Mouse (Mus musculus): ENCODE results near the gene T2. TPM values are rescaled to one million over a fixed set of nuclear protein-coding genes. Genes with fewer than 3 reads are reported as not detected.

The T2 gene
- polyA plus RNA-seq, 1 experiment from 2014 or later: 2.5 TPM

GRCm38 (mm10) chr17:8423283-8423682 lies 67.5 kb downstream of the T2 start:
- H3K4me3 ChIP-seq (ENCODE audit: control insufficient read depth in 1 of 2, insufficient read depth in 1 of 2, low read depth in 1 of 2, low read length in 2 of 2): no peak overlapping the region
- H3K9me3 ChIP-seq (ENCODE audit: control insufficient read depth, low read length): no peaks in the 10 kb centered on the region
- no peak for ATAC-seq (ENCODE audit: insufficient number of reproducible peaks, insufficient read depth, low FRiP score, low read depth)
- peaks cover 0 to 3% of the 10 kb centered on the region in 2 experiments; a peak in 1 of 4 replicates for H3K4me1 ChIP-seq (ENCODE audit: control insufficient read depth in 2 of 2, insufficient read depth in 2 of 2, low read length in 2 of 2)
- WGBS: 45% methylated on average over 2 of the region's 2 CpGs
- no peak overlapping the region for H3K27ac ChIP-seq (replicated peaks in 1 of 2; ENCODE audit: control insufficient read depth in 1 of 2, insufficient read depth in 1 of 2, low read depth in 2 of 2, low read length in 2 of 2)
- peaks cover 10% of the 10 kb centered on the region for H3K27me3 ChIP-seq (ENCODE audit: control insufficient read depth, insufficient read depth, low read length)
- no peak overlapping the region for H3K9ac ChIP-seq (ENCODE audit: low read length)
- H3K4me2 ChIP-seq (ENCODE audit: low read length): no peak overlapping the region
- no peaks in the 10 kb centered on the region for H3K36me3 ChIP-seq (ENCODE audit: control insufficient read depth, insufficient read depth, low read length)

GRCm38 (mm10) chr17:8429436-8429835 lies 73.6 kb downstream of the T2 start:
- no peak overlapping the region for H3K27ac ChIP-seq (replicated peaks in 1 of 2; ENCODE audit: control insufficient read depth in 1 of 2, insufficient read depth in 1 of 2, low read depth in 2 of 2, low read length in 2 of 2)
- H3K4me1 ChIP-seq (ENCODE audit: control insufficient read depth in 2 of 2, insufficient read depth in 2 of 2, low read length in 2 of 2): peaks cover 8 to 17% of the 10 kb centered on the region in 2 experiments; a peak in 3 of 4 replicates
- H3K27me3 ChIP-seq (ENCODE audit: control insufficient read depth, insufficient read depth, low read length): peaks cover 71% of the 10 kb centered on the region
- H3K9me3 ChIP-seq (ENCODE audit: control insufficient read depth, low read length): no peaks in the 10 kb centered on the region
- H3K9ac ChIP-seq (ENCODE audit: low read length): no peak overlapping the region
- H3K4me2 ChIP-seq (ENCODE audit: low read length): peak overlapping the region; percentile 38
- H3K4me3 ChIP-seq (ENCODE audit: control insufficient read depth in 1 of 2, insufficient read depth in 1 of 2, low read depth in 1 of 2, low read length in 2 of 2): peak overlapping the region in 1 of 2 experiments; percentile 13; a peak in 1 of 4 replicates
- no peaks in the 10 kb centered on the region for H3K36me3 ChIP-seq (ENCODE audit: control insufficient read depth, insufficient read depth, low read length)
- WGBS: 2% methylated on average over 16 of the region's 16 CpGs
- ATAC-seq (ENCODE audit: insufficient number of reproducible peaks, insufficient read depth, low FRiP score, low read depth): no peak

DNA sequence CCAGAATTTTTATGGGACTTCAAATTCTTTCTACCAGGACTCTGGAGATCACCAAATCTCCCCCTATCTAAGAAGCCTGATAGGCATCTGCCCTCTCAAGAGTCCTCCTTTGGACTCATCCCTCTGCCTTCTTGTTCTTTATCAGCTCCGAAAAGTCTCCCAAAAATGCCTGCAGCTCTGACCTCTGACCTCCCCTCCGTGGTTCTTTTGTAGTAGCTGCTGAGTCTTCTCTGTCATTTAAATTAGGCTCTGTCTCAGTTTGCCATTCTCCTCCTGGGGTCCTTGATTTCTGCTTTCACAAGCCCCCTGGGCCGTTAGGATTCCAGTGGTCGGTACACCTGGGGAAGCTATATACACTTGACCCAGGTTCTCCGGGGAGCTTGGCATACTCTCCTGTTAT lies 74.1 kb downstream of the T2 start:
- no peak for ATAC-seq (ENCODE audit: insufficient number of reproducible peaks, insufficient read depth, low FRiP score, low read depth)
- WGBS: 4% methylated on average over 5 of the region's 5 CpGs
- Histone ChIP-seq H3K27me3 (ENCODE audit: control insufficient read depth, insufficient read depth, low read length) (peaks cover 76% of the 10 kb centered on the region), H3K9ac (ENCODE audit: low read length) (no peak overlapping the region), H3K36me3 (ENCODE audit: control insufficient read depth, insufficient read depth, low read length) (no peaks in the 10 kb centered on the region), H3K27ac (replicated peaks in 1 of 2; ENCODE audit: control insufficient read depth in 1 of 2, insufficient read depth in 1 of 2, low read depth in 2 of 2, low read length in 2 of 2) (no peak overlapping the region), H3K9me3 (ENCODE audit: control insufficient read depth, low read length) (no peaks in the 10 kb centered on the region), H3K4me1 (ENCODE audit: control insufficient read depth in 2 of 2, insufficient read depth in 2 of 2, low read length in 2 of 2) (peaks cover 8 to 17% of the 10 kb centered on the region in 2 experiments; a peak in 3 of 4 replicates), H3K4me3 (ENCODE audit: control insufficient read depth in 1 of 2, insufficient read depth in 1 of 2, low read depth in 1 of 2, low read length in 2 of 2) (no peak overlapping the region), H3K4me2 (ENCODE audit: low read length) (no peak overlapping the region)

DNA sequence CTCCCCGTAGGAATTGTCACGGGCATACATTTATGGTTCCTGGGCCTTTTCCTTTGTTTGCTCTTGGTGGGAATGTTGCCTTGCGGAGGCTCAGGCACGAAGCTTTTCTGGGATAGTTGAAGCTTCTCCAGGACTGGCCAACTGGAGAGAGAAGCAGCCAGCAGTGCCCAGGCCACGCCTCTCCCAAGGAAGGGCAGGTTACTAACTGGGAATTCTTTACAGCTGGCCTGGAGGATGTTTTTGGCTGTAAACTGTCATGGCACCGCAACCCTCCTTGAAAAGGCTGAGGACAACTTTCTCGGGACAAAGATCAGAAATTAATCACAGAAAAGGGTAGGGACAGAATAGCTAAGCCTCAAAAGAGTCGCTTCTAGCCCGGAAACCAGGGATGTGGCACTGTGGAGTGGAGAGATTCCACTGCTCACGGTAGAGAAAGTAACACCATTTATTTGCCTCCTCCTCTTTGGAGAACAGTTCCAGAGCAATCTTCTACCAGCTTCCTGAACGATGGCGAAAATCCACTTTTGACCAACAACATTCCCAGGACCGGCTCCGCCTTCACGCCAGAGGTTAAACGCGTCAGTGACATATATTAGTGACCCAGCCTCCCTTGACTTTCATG lies 76.5 kb downstream of the T2 start:
- 3% methylated on average over 17 of the region's 17 CpGs for WGBS
- H3K36me3 ChIP-seq (ENCODE audit: control insufficient read depth, insufficient read depth, low read length): no peaks in the 10 kb centered on the region
- H3K4me1 ChIP-seq (ENCODE audit: control insufficient read depth in 2 of 2, insufficient read depth in 2 of 2, low read length in 2 of 2): peaks cover 8 to 17% of the 10 kb centered on the region in 2 experiments; a peak in 3 of 4 replicates
- ATAC-seq (ENCODE audit: insufficient number of reproducible peaks, insufficient read depth, low FRiP score, low read depth): no peak
- no peak overlapping the region for H3K4me2 ChIP-seq (ENCODE audit: low read length)
- no peak overlapping the region for H3K9ac ChIP-seq (ENCODE audit: low read length)
- H3K4me3 ChIP-seq (ENCODE audit: control insufficient read depth in 1 of 2, insufficient read depth in 1 of 2, low read depth in 1 of 2, low read length in 2 of 2): no peak overlapping the region
- H3K9me3 ChIP-seq (ENCODE audit: control insufficient read depth, low read length): no peaks in the 10 kb centered on the region
- peaks cover 96% of the 10 kb centered on the region for H3K27me3 ChIP-seq (ENCODE audit: control insufficient read depth, insufficient read depth, low read length)
- no peak overlapping the region for H3K27ac ChIP-seq (replicated peaks in 1 of 2; ENCODE audit: control insufficient read depth in 1 of 2, insufficient read depth in 1 of 2, low read depth in 2 of 2, low read length in 2 of 2)

- ATAC-seq (ENCODE audit: insufficient number of reproducible peaks, insufficient read depth, low FRiP score, low read depth): no peak
- H3K4me3 ChIP-seq (ENCODE audit: control insufficient read depth in 1 of 2, insufficient read depth in 1 of 2, low read depth in 1 of 2, low read length in 2 of 2): peak overlapping the region in 1 of 2 experiments; percentile 31; a peak in 2 of 4 replicates
- H3K4me1 ChIP-seq (ENCODE audit: control insufficient read depth in 2 of 2, insufficient read depth in 2 of 2, low read length in 2 of 2): peaks cover 8 to 17% of the 10 kb centered on the region in 2 experiments; a peak in 3 of 4 replicates
- no peak overlapping the region for H3K9ac ChIP-seq (ENCODE audit: low read length)
- H3K27me3 ChIP-seq (ENCODE audit: control insufficient read depth, insufficient read depth, low read length): peaks cover 100% of the 10 kb centered on the region
- H3K36me3 ChIP-seq (ENCODE audit: control insufficient read depth, insufficient read depth, low read length): no peaks in the 10 kb centered on the region
- no peak overlapping the region for H3K27ac ChIP-seq (replicated peaks in 1 of 2; ENCODE audit: control insufficient read depth in 1 of 2, insufficient read depth in 1 of 2, low read depth in 2 of 2, low read length in 2 of 2)
- under 1% methylated on average over 52 of the region's 52 CpGs for WGBS
- H3K4me2 ChIP-seq (ENCODE audit: low read length): peak overlapping the region; percentile 60
- H3K9me3 ChIP-seq (ENCODE audit: control insufficient read depth, low read length): no peaks in the 10 kb centered on the region
Observed at GRCm38 (mm10) chr17:8433121-8433977, 77.6 kb downstream of the T2 start.

GRCm38 (mm10) chr17:8433978-8434960 lies 78.5 kb downstream of the T2 start, which contains the start of gene T:
TSS of gene T (plus strand) at chr17:8434423.
- H3K9me3 ChIP-seq (ENCODE audit: control insufficient read depth, low read length): no peaks in the 10 kb centered on the region
- no peak for ATAC-seq (ENCODE audit: insufficient number of reproducible peaks, insufficient read depth, low FRiP score, low read depth)
- H3K9ac ChIP-seq (ENCODE audit: low read length): no peak within 1 kb of the TSS
- peak within 1 kb of the TSS in 1 of 2 experiments; percentile 31; a peak in 3 of 4 replicates for H3K4me3 ChIP-seq (ENCODE audit: control insufficient read depth in 1 of 2, insufficient read depth in 1 of 2, low read depth in 1 of 2, low read length in 2 of 2)
- WGBS: 1% methylated on average over 64 of the region's 65 CpGs
- H3K27ac ChIP-seq (replicated peaks in 1 of 2; ENCODE audit: control insufficient read depth in 1 of 2, insufficient read depth in 1 of 2, low read depth in 2 of 2, low read length in 2 of 2): no peak within 1 kb of the TSS
- peak within 1 kb of the TSS; percentile 60 for H3K4me2 ChIP-seq (ENCODE audit: low read length)
- H3K36me3 ChIP-seq (ENCODE audit: control insufficient read depth, insufficient read depth, low read length): no peaks in the 10 kb centered on the region
- peaks cover 8 to 17% of the 10 kb centered on the region in 2 experiments; a peak in 3 of 4 replicates for H3K4me1 ChIP-seq (ENCODE audit: control insufficient read depth in 2 of 2, insufficient read depth in 2 of 2, low read length in 2 of 2)
- peaks cover 98% of the 10 kb centered on the region for H3K27me3 ChIP-seq (ENCODE audit: control insufficient read depth, insufficient read depth, low read length)

DNA sequence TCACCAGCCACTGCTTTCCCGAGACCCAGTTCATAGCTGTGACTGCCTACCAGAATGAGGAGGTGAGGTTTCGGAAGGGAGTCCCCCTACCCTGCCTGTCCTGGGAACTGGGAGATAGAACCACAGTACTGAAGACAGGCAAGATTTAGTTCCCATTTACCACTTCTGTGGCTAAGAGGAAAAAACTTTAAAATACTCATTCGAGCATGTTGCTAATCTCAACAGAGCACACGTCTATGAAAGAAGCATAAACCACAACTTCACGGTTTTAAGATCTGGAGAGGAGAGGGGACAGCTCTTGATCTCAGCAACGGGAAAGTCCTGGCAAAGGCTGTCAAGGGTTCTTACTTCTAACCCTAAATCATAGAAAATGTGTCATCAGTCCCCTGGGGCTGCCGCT lies 80.4 kb downstream of the T2 start:
- H3K36me3 ChIP-seq (ENCODE audit: control insufficient read depth, insufficient read depth, low read length): no peaks in the 10 kb centered on the region
- peaks cover 5 to 8% of the 10 kb centered on the region in 2 experiments; a peak in 3 of 4 replicates for H3K4me1 ChIP-seq (ENCODE audit: control insufficient read depth in 2 of 2, insufficient read depth in 2 of 2, low read length in 2 of 2)
- 51% methylated on average over 7 of the region's 7 CpGs for WGBS
- H3K4me3 ChIP-seq (ENCODE audit: control insufficient read depth in 1 of 2, insufficient read depth in 1 of 2, low read depth in 1 of 2, low read length in 2 of 2): no peak overlapping the region
- no peak overlapping the region for H3K27ac ChIP-seq (replicated peaks in 1 of 2; ENCODE audit: control insufficient read depth in 1 of 2, insufficient read depth in 1 of 2, low read depth in 2 of 2, low read length in 2 of 2)
- peaks cover 85% of the 10 kb centered on the region for H3K27me3 ChIP-seq (ENCODE audit: control insufficient read depth, insufficient read depth, low read length)
- no peaks in the 10 kb centered on the region for H3K9me3 ChIP-seq (ENCODE audit: control insufficient read depth, low read length)
- no peak for ATAC-seq (ENCODE audit: insufficient number of reproducible peaks, insufficient read depth, low FRiP score, low read depth)
- no peak overlapping the region for H3K4me2 ChIP-seq (ENCODE audit: low read length)
- H3K9ac ChIP-seq (ENCODE audit: low read length): no peak overlapping the region

All from heart, embryonic 14.5 days (tissue).